In the genomic region with DNA sequence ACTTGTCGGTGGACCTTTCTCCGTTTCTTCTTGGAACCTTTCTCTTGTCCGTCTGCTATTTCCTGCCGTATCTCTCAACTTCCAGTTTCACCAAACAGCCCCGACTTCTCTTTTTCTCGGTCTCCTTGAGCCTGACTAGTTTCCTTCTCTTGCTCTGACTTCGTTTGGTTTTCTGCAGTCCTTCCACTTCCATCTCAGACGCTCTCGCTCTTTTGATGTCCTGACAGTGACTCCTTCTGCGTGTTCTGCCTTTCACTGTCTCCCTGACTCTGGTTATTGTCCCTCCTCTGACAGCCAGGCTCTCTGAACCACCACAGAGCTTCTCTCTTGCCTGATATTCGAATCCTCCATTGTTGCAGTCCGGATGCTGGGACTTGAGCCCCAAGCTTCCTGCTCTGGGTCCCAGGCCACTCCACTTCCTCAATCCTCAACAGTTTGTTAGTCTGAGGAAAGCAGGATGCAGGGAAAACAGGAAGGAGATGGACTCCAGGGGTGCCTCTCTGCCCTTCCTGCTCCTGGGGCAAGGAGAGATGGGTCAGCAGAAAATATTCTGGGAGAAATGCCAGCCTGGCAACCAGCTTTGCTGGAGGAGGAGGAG, we compare ENCODE assay signal across 7 mouse cellular contexts. TPM values are rescaled to one million over a fixed set of nuclear protein-coding genes. Genes with fewer than 3 reads are reported as not detected.
DNase-seq lines count a peak whose midpoint lies in the region; ATAC-seq and TF ChIP-seq lines count a peak whose summit lies in the region.

No protein-coding gene starts in this region.

- 27% methylated on average over 12 of the region's 12 CpGs for WGBS in heart, embryonic 15.5 days
- WGBS in kidney, postnatal 0 days, result 21% methylated on average over 12 of the region's 12 CpGs

- peak overlapping the region; percentile 90 for H3K4me2 ChIP-seq in heart, embryonic 15.5 days
- H3K4me2 ChIP-seq in kidney, postnatal 0 days (ENCODE audit: low read length), result peak overlapping the region; percentile 82

- peaks cover 66% of the 10 kb centered on the region for H3K4me1 ChIP-seq in heart, embryonic 15.5 days (replicated peaks)
- H3K4me1 ChIP-seq in kidney, postnatal 0 days (replicated peaks; ENCODE audit: insufficient read depth, low read length), result peaks cover 50% of the 10 kb centered on the region

- H3K27ac ChIP-seq in heart, embryonic 15.5 days, result peak overlapping the region; percentile 89
- H3K27ac ChIP-seq in kidney, postnatal 0 days, result peak overlapping the region; percentile 95

- no peaks in the 10 kb centered on the region for H3K36me3 ChIP-seq in heart, embryonic 15.5 days
- H3K36me3 ChIP-seq in kidney, postnatal 0 days (ENCODE audit: insufficient read depth, low read length), result peaks cover 7% of the 10 kb centered on the region

- no peaks in the 10 kb centered on the region for H3K27me3 ChIP-seq in heart, embryonic 15.5 days
- H3K27me3 ChIP-seq in kidney, postnatal 0 days (ENCODE audit: insufficient read depth, low read length), result no peaks in the 10 kb centered on the region

- no peaks in the 10 kb centered on the region for H3K9me3 ChIP-seq in heart, embryonic 15.5 days (replicated peaks)
- H3K9me3 ChIP-seq in kidney, postnatal 0 days (replicated peaks; ENCODE audit: low read length), result no peaks in the 10 kb centered on the region

- DNase-seq in MEL-GATA-1-ER (ENCODE audit: extremely low read depth, low read depth), result peak; percentile 73
- DNase-seq in brain, embryonic 14.5 days (ENCODE audit: low read depth), result peak; percentile 37
- DNase-seq in kidney, postnatal 0 days (ENCODE audit: low spot score), result peak; percentile 80
- DNase-seq in cerebellum, postnatal 25 days, result no peak
- no peak for DNase-seq in urinary bladder, postnatal 14 days (ENCODE audit: low spot score)

- H3K9ac ChIP-seq in heart, embryonic 15.5 days, result peak overlapping the region; percentile 81
- H3K9ac ChIP-seq in kidney, postnatal 0 days (ENCODE audit: low read depth, low read length), result peak overlapping the region; percentile 86

- TF ChIP-seq CTCF in brain, embryonic 14.5 days (IDR thresholded peaks at IDR 0.05; ENCODE audit: borderline replicate concordance, extremely low read depth, insufficient read depth, insufficient read length), result no peak
- TF ChIP-seq CTCF in kidney, postnatal 0 days (IDR thresholded peaks at IDR 0.05; ENCODE audit: low read depth), result no peak

- peak overlapping the region; percentile 63 for H3K4me3 ChIP-seq in heart, embryonic 15.5 days
- H3K4me3 ChIP-seq in kidney, postnatal 0 days (replicated peaks; ENCODE audit: low read depth, low read length), result peak overlapping the region; percentile 64

- no peak for TF ChIP-seq POLR2A in brain, embryonic 14.5 days (IDR thresholded peaks at IDR 0.05; ENCODE audit: borderline replicate concordance, extremely low read depth, insufficient read depth, insufficient read length, poor library complexity, severe bottlenecking)

- no peak for ATAC-seq in heart, embryonic 15.5 days (replicated peaks; ENCODE audit: insufficient number of reproducible peaks, insufficient read depth, low FRiP score, low read depth)
- no peak for ATAC-seq in kidney, postnatal 0 days (replicated peaks; ENCODE audit: low FRiP score, low read depth)
- ATAC-seq in megakaryocyte, adult 5-6 weeks (ENCODE audit: poor library complexity, severe bottlenecking), result peak; percentile 58

RNA-seq across cellular contexts. Expression of a gene that starts 1.9 kb away (rescaled TPM):
- polyA plus RNA-seq in brain, embryonic 14.5 days (2012; rRNA removed), result 119 and 145 TPM in 2 replicates
- polyA plus RNA-seq in heart, embryonic 15.5 days (2015; fragmentation: Nextera tagmentation; extraction: Ambion mirVana), result 344 and 469 TPM in 2 replicates
- 584 and 616 TPM in 2 replicates for polyA plus RNA-seq in kidney, postnatal 0 days (2015; fragmentation: Nextera tagmentation; extraction: Ambion mirVana)
- total RNA-seq in megakaryocyte, adult 5-6 weeks (2015), result 16.0 and 17.3 TPM in 2 replicates
- total RNA-seq in megakaryocyte, adult 5-6 weeks (2017), result 31.3 and 33.3 TPM in 2 replicates

RNA-seq across cellular contexts. Expression of a gene that starts 18.9 kb away (rescaled TPM):
- 57.3 and 70.1 TPM in 2 replicates for polyA plus RNA-seq in brain, embryonic 14.5 days (2012; rRNA removed)
- polyA plus RNA-seq in heart, embryonic 15.5 days (2015; fragmentation: Nextera tagmentation; extraction: Ambion mirVana), result 149 and 159 TPM in 2 replicates
- polyA plus RNA-seq in kidney, postnatal 0 days (2015; fragmentation: Nextera tagmentation; extraction: Ambion mirVana), result 70.5 and 85.9 TPM in 2 replicates
- 299 and 310 TPM in 2 replicates for total RNA-seq in megakaryocyte, adult 5-6 weeks (2015)
- total RNA-seq in megakaryocyte, adult 5-6 weeks (2017), result 694 and 703 TPM in 2 replicates

RNA-seq across cellular contexts. Expression of a gene that starts 46.2 kb away (rescaled TPM):
- 0.08 and 0.16 TPM in 2 replicates for polyA plus RNA-seq in brain, embryonic 14.5 days (2012; rRNA removed)
- polyA plus RNA-seq in heart, embryonic 15.5 days (2015; fragmentation: Nextera tagmentation; extraction: Ambion mirVana), result 0.08 and 0.27 TPM in 2 replicates
- polyA plus RNA-seq in kidney, postnatal 0 days (2015; fragmentation: Nextera tagmentation; extraction: Ambion mirVana), result 0.13 and 0.16 TPM in 2 replicates
- total RNA-seq in megakaryocyte, adult 5-6 weeks (2015), result 7.4 and 8.6 TPM in 2 replicates
- 4.1 and 4.6 TPM in 2 replicates for total RNA-seq in megakaryocyte, adult 5-6 weeks (2017)

Comparison
In these comparisons a context has a peak if more than half of its experiments do, and no peak if none do; other contexts are left out.
1. DNase-seq: peak in MEL-GATA-1-ER (single experiment), brain, embryonic 14.5 days (single experiment) and kidney, postnatal 0 days (single experiment); none in cerebellum, postnatal 25 days (0 of 2) and urinary bladder, postnatal 14 days (single experiment).